Mouse (Mus musculus) heart, postnatal 4 days (tissue): ENCODE measurements at regions not wholly inside any gene's neighbourhood (a gene's known extent, or its start where the extent isn't known, plus 50 kb on each side); places are given as distances from the start of the nearest gene placed in this dataset.

ENCODE experiments used
- DNase-seq: peaks from one replicate; pipeline ENCODE4 v3.0.0; 2021

- DNase-seq, result peak; percentile 80
These were observed 715.6 kb upstream of the Car8 start for GRCm38 (mm10) chr4:8954356-8954914.

- no peak for DNase-seq
These were observed 714.3 kb upstream of the Car8 start for GRCm38 (mm10) chr4:8953181-8953580.

GRCm38 (mm10) chr4:8949951-8950350 is 711.1 kb upstream of the Car8 start:
- no peak for DNase-seq

GRCm38 (mm10) chr4:8949537-8949936 is 710.7 kb upstream of the Car8 start:
- DNase-seq, result no peak

GRCm38 (mm10) chr4:8945116-8945515 is 706.3 kb upstream of the Car8 start:
- DNase-seq, result no peak

GRCm38 (mm10) chr4:8943080-8943479 is 704.2 kb upstream of the Car8 start:
- no peak for DNase-seq

GRCm38 (mm10) chr4:8938948-8939411 is 700.1 kb upstream of the Car8 start:
- peak; percentile 53 for DNase-seq

- no peak for DNase-seq
These were observed 697.1 kb upstream of the Car8 start for GRCm38 (mm10) chr4:8935899-8936298.

- DNase-seq, result no peak
These were observed 695.7 kb upstream of the Car8 start for GRCm38 (mm10) chr4:8934541-8934940.

GRCm38 (mm10) chr4:8929346-8929745 is 690.5 kb upstream of the Car8 start:
- DNase-seq, result no peak

- DNase-seq, result no peak
These were observed 689.9 kb upstream of the Car8 start for GRCm38 (mm10) chr4:8928551-8929305.

GRCm38 (mm10) chr4:8927276-8927906 is 688.5 kb upstream of the Car8 start:
- no peak for DNase-seq

GRCm38 (mm10) chr4:8926642-8927275 is 687.9 kb upstream of the Car8 start:
- no peak for DNase-seq

GRCm38 (mm10) chr4:8922695-8923363 is 684.0 kb upstream of the Car8 start:
- DNase-seq, result no peak

GRCm38 (mm10) chr4:8921477-8922385 is 682.9 kb upstream of the Car8 start:
- DNase-seq, result no peak

GRCm38 (mm10) chr4:8920306-8920705 is 681.5 kb upstream of the Car8 start:
- no peak for DNase-seq

GRCm38 (mm10) chr4:8919366-8919984 is 680.6 kb upstream of the Car8 start:
- DNase-seq, result no peak
